ENCODE assay signal across 21 mouse cellular contexts in the genomic region with DNA sequence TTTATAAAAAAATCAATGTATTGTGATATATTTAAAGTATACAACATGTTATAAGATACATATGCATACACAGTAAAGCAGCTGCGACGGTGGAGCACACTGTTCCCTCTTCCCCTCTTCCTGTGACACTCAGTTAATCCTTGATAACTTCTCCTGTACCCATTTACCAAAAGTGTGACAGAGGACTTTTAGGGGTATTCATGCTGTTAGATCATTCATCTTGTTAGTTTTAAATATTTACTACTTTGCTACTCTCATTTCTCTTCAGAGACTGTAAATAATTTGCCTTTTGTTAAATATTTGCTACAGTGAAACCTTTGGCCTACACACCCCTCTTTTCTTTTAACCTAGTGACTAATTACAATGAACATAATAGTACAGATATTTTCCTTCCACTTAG. TPM values are rescaled to one million over a fixed set of nuclear protein-coding genes. Genes with fewer than 3 reads are reported as not detected.
"Had no signal": no experiment of that assay in that cellular context is flagged by ENCODE, and none has a peak within 500 bp of the region (broad histone marks: within the 10 kb centered on the region; RNA-seq: fewer than 3 reads in every experiment).

No protein-coding gene starts in this region.

- H3K27ac ChIP-seq: intestine, embryonic 15.5 days; layer of hippocampus, adult 2 months; left cerebral cortex, adult 2 months; liver, embryonic 13.5 days; macrophage; midbrain, embryonic 12.5 days; midbrain, embryonic 15.5 days; neural tube, embryonic 12.5 days; neural tube, embryonic 15.5 days; stomach, postnatal 0 days had no signal

- H3K4me1 ChIP-seq: intestine, embryonic 15.5 days; liver, embryonic 13.5 days; midbrain, embryonic 12.5 days; midbrain, embryonic 15.5 days; neural tube, embryonic 12.5 days; neural tube, embryonic 15.5 days had no signal

- H3K4me2 ChIP-seq: intestine, embryonic 15.5 days; liver, embryonic 13.5 days; lung, embryonic 14.5 days; midbrain, embryonic 12.5 days; midbrain, embryonic 15.5 days; neural tube, embryonic 12.5 days; neural tube, embryonic 15.5 days had no signal

- DNase-seq: layer of hippocampus, adult 9-11 months; layer of hippocampus, postnatal 36 days; liver, embryonic 13.5 days; lung, embryonic 14.5 days; right cerebral cortex, adult 18-20 months; right cerebral cortex, postnatal 14 days; right cerebral cortex, postnatal 4 days; thymus, adult 2 months; thymus, postnatal 14 days had no signal

- ATAC-seq: intestine, embryonic 15.5 days; lung, postnatal 0 days; midbrain, embryonic 15.5 days had no signal

- H3K9me3 ChIP-seq: intestine, embryonic 15.5 days; liver, embryonic 13.5 days; midbrain, embryonic 12.5 days; midbrain, embryonic 15.5 days; neural tube, embryonic 12.5 days; neural tube, embryonic 15.5 days had no signal

- H3K4me3 ChIP-seq: intestine, embryonic 15.5 days; layer of hippocampus, adult 2 months; left cerebral cortex, adult 2 months; liver, embryonic 13.5 days; midbrain, embryonic 12.5 days; midbrain, embryonic 15.5 days; neural tube, embryonic 12.5 days; neural tube, embryonic 15.5 days had no signal

- H3K36me3 ChIP-seq: intestine, embryonic 15.5 days; liver, embryonic 13.5 days; midbrain, embryonic 12.5 days; midbrain, embryonic 15.5 days; neural tube, embryonic 12.5 days; neural tube, embryonic 15.5 days had no signal

- H3K27me3 ChIP-seq: intestine, embryonic 15.5 days; liver, embryonic 13.5 days; midbrain, embryonic 12.5 days; midbrain, embryonic 15.5 days; neural tube, embryonic 12.5 days; neural tube, embryonic 15.5 days had no signal

- H3K9ac ChIP-seq: intestine, embryonic 15.5 days; liver, embryonic 13.5 days; lung, embryonic 14.5 days; midbrain, embryonic 12.5 days; midbrain, embryonic 15.5 days; neural tube, embryonic 12.5 days; neural tube, embryonic 15.5 days had no signal

RNA-seq across cellular contexts. Expression of a gene that starts 18.4 kb away (rescaled TPM):
- polyA plus RNA-seq: large intestine, adult 2 months; macrophage; thymus, adult 2 months had no signal

RNA-seq across cellular contexts. Expression of a gene that starts 48.3 kb away (rescaled TPM):
- polyA plus RNA-seq: liver, embryonic 16.5 days; macrophage had no signal
